Mouse (Mus musculus): ENCODE data around the gene Usp2. TPM values are rescaled to one million over a fixed set of nuclear protein-coding genes. Genes with fewer than 3 reads are reported as not detected.

Usp2 gene
- polyA plus RNA-seq, 1 experiment from 2014 or later, result 8.9 TPM

DNA sequence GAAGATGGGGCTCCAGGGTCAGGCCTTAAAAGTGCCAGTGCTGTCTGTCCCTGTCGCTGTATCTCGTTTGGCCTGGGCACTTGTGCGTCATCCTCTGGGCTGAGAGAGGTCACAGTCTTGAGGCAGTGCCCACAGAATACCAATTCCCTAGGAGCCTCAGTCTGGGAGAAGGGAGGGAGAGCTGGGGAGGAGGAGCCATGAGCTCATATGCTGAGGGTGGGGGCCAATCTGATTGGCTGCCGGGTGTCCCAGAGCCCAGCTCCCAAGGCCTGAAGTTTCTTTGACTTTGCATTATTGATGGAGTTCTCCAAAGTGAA is 5.7 kb downstream of the Usp2 start:
- Histone ChIP-seq H3K27me3 (ENCODE audit: low read depth, poor library complexity, severe bottlenecking) (peaks cover 41% of the 10 kb centered on the region), H3K9me3 (replicated peaks) (no peaks in the 10 kb centered on the region), H3K27ac (no peak overlapping the region; the same call in 1 of the 2 replicates), H3K4me3 (no peak overlapping the region), H3K36me3 (no peaks in the 10 kb centered on the region), H3K4me1 (peaks cover 40% of the 10 kb centered on the region)
- 35% methylated on average over 4 of the region's 4 CpGs for WGBS
- no peak for DNase-seq (ENCODE audit: low spot score)

DNA sequence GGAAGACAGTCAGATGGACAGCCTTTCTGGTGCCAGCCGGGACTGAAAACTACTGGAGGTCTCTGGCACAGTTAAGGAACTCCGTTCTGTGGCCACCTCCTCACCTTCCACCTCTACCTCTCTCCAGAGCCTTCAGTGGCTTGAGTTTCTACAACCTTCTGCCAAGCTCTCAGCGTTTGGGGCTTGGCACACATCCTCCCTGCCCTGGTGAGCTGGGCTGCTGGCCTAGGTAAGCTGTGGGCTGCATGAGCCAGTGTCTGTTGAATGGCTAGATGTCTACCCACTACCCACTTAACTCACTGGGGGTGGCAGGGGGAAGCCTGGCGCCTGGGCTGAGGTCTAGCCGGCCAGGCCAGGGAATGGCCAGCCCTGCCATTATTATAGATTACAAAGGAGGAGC is 6.3 kb downstream of the Usp2 start:
- Histone ChIP-seq H3K36me3 (no peaks in the 10 kb centered on the region), H3K27ac (no peak overlapping the region), H3K9me3 (replicated peaks) (no peaks in the 10 kb centered on the region), H3K4me3 (no peak overlapping the region), H3K4me1 (peaks cover 35% of the 10 kb centered on the region), H3K27me3 (ENCODE audit: low read depth, poor library complexity, severe bottlenecking) (peaks cover 39% of the 10 kb centered on the region)
- WGBS, result 72% methylated on average over 5 of the region's 5 CpGs
- no peak for DNase-seq (ENCODE audit: low spot score)

- no peak overlapping the region for H3K27ac ChIP-seq
- no peaks in the 10 kb centered on the region for H3K9me3 ChIP-seq (replicated peaks)
- H3K4me3 ChIP-seq, result no peak overlapping the region
- no peaks in the 10 kb centered on the region for H3K36me3 ChIP-seq
- 56% methylated on average over 9 of the region's 9 CpGs for WGBS
- no peak for DNase-seq (ENCODE audit: low spot score)
- peaks cover 38% of the 10 kb centered on the region for H3K4me1 ChIP-seq
- H3K27me3 ChIP-seq (ENCODE audit: low read depth, poor library complexity, severe bottlenecking), result peaks cover 49% of the 10 kb centered on the region
These were observed 7.8 kb downstream of the Usp2 start for GRCm38 (mm10) chr9:44074395-44075275.

DNA sequence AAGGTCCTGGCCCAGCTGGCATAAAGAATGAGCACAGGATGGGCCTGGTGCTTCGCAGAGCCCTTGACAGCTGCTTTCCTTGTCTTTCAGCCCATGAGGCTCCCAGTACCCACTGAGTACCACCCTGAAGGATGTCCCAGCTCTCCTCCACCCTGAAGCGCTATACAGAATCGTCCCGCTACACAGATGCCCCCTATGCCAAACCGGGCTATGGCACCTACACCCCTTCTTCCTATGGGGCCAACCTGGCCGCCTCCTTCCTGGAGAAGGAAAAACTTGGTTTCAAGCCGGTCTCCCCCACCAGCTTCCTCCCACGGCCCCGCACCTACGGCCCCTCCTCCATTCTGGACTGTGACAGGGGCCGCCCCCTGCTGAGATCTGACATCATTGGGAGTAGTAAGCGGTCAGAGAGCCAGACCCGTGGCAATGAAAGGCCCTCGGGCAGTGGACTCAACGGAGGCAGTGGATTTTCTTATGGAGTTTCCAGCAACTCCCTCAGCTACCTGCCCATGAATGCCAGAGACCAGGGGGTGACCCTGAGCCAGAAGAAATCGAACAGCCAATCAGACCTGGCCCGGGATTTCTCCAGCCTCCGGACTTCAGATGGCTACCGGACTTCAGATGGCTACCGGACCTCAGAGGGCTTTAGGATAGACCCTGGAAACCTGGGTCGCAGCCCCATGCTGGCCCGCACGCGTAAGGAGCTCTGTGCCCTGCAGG is 8.6 kb downstream of the Usp2 start:
- peaks cover 48% of the 10 kb centered on the region for H3K27me3 ChIP-seq (ENCODE audit: low read depth, poor library complexity, severe bottlenecking)
- peaks cover 44% of the 10 kb centered on the region for H3K4me1 ChIP-seq
- H3K36me3 ChIP-seq, result no peaks in the 10 kb centered on the region
- DNase-seq (ENCODE audit: low spot score), result no peak
- H3K4me3 ChIP-seq, result no peak overlapping the region
- 75% methylated on average over 24 of the region's 24 CpGs for WGBS
- H3K9me3 ChIP-seq (replicated peaks), result no peaks in the 10 kb centered on the region
- H3K27ac ChIP-seq, result no peak overlapping the region

GRCm38 (mm10) chr9:44075996-44076763 is 9.4 kb downstream of the Usp2 start:
- WGBS, result 66% methylated on average over 16 of the region's 16 CpGs
- Histone ChIP-seq H3K9me3 (replicated peaks) (no peaks in the 10 kb centered on the region), H3K4me3 (no peak overlapping the region), H3K36me3 (no peaks in the 10 kb centered on the region), H3K27ac (no peak overlapping the region), H3K27me3 (ENCODE audit: low read depth, poor library complexity, severe bottlenecking) (peaks cover 50% of the 10 kb centered on the region), H3K4me1 (peaks cover 42% of the 10 kb centered on the region)
- peak; percentile 30 for DNase-seq (ENCODE audit: low spot score)

- Histone ChIP-seq H3K27ac (no peak overlapping the region), H3K4me1 (peaks cover 43% of the 10 kb centered on the region), H3K4me3 (no peak overlapping the region), H3K36me3 (no peaks in the 10 kb centered on the region), H3K9me3 (replicated peaks) (no peaks in the 10 kb centered on the region), H3K27me3 (ENCODE audit: low read depth, poor library complexity, severe bottlenecking) (peaks cover 51% of the 10 kb centered on the region)
- peak; percentile 47 for DNase-seq (ENCODE audit: low spot score)
- 12% methylated on average over 5 of the region's 5 CpGs for WGBS
These were observed 9.9 kb downstream of the Usp2 start for GRCm38 (mm10) chr9:44076764-44077120.

GRCm38 (mm10) chr9:44077266-44077910 is 10.6 kb downstream of the Usp2 start:
- peaks cover 41% of the 10 kb centered on the region for H3K4me1 ChIP-seq
- H3K27ac ChIP-seq, result no peak overlapping the region
- H3K4me3 ChIP-seq, result no peak overlapping the region
- H3K27me3 ChIP-seq (ENCODE audit: low read depth, poor library complexity, severe bottlenecking), result peaks cover 56% of the 10 kb centered on the region
- H3K9me3 ChIP-seq (replicated peaks), result no peaks in the 10 kb centered on the region
- DNase-seq (ENCODE audit: low spot score), result no peak
- WGBS, result 81% methylated on average over 11 of the region's 11 CpGs
- H3K36me3 ChIP-seq, result no peaks in the 10 kb centered on the region

GRCm38 (mm10) chr9:44078136-44078797 is 11.4 kb downstream of the Usp2 start:
- peaks cover 33% of the 10 kb centered on the region for H3K4me1 ChIP-seq
- H3K36me3 ChIP-seq, result no peaks in the 10 kb centered on the region
- no peaks in the 10 kb centered on the region for H3K9me3 ChIP-seq (replicated peaks)
- no peak overlapping the region for H3K27ac ChIP-seq
- H3K27me3 ChIP-seq (ENCODE audit: low read depth, poor library complexity, severe bottlenecking), result peaks cover 61% of the 10 kb centered on the region
- no peak for DNase-seq (ENCODE audit: low spot score)
- no peak overlapping the region for H3K4me3 ChIP-seq
- WGBS, result 83% methylated on average over 10 of the region's 10 CpGs

- H3K4me3 ChIP-seq, result no peak overlapping the region
- H3K27ac ChIP-seq, result peak overlapping the region; percentile 7; the same call in 1 of the 2 replicates
- peaks cover 42% of the 10 kb centered on the region for H3K4me1 ChIP-seq
- H3K27me3 ChIP-seq (ENCODE audit: low read depth, poor library complexity, severe bottlenecking), result peaks cover 69% of the 10 kb centered on the region
- no peaks in the 10 kb centered on the region for H3K36me3 ChIP-seq
- 52% methylated on average over 16 of the region's 16 CpGs for WGBS
- no peak for DNase-seq (ENCODE audit: low spot score)
- H3K9me3 ChIP-seq (replicated peaks), result no peaks in the 10 kb centered on the region
These were observed 12.3 kb downstream of the Usp2 start for GRCm38 (mm10) chr9:44078955-44079756.

DNA sequence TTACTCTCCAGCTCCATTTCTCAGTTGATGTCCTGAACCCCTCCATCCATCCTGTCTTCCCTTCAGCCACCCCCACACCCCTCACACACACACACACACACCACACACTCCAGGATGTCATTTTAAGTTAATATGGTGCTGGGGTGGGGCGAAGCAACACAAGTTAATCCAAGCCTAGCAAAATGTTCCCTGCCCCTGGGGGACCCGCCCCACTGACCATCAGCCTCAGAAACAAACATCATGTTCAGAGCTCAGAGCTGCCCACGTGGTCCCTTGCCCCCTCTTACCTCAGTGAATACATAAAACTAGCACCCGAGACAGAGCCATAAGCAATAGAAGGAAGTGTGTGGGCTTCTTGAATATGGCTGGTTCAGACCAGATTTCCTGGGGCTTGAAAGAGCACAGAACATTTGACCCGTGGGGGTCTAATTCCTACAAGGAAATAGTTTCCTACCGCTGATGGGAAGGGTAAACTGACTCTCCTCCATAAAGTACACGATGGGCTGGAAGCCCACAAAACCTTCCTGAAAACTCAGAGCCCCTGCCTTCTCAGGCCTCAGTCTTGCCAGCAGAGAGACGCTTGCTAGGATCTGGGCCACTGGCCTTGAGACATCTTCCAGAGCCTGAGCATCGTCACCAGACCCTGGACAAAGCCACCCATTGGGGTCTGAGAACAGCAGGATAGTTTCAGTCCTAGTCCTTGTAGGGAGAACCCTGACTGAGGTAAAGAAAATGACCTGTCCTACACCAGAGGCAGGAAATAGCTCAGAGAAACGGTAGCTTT is 13.4 kb downstream of the Usp2 start:
- WGBS, result 82% methylated on average over 10 of the region's 10 CpGs
- peaks cover 75% of the 10 kb centered on the region for H3K27me3 ChIP-seq (ENCODE audit: low read depth, poor library complexity, severe bottlenecking)
- no peak overlapping the region for H3K4me3 ChIP-seq
- H3K27ac ChIP-seq, result no peak overlapping the region
- H3K36me3 ChIP-seq, result no peaks in the 10 kb centered on the region
- no peaks in the 10 kb centered on the region for H3K9me3 ChIP-seq (replicated peaks)
- peaks cover 52% of the 10 kb centered on the region for H3K4me1 ChIP-seq
- no peak for DNase-seq (ENCODE audit: low spot score)

- no peak overlapping the region for H3K4me3 ChIP-seq
- peaks cover 60% of the 10 kb centered on the region for H3K4me1 ChIP-seq
- no peak for DNase-seq (ENCODE audit: low spot score)
- H3K36me3 ChIP-seq, result no peaks in the 10 kb centered on the region
- H3K27ac ChIP-seq, result no peak overlapping the region
- H3K9me3 ChIP-seq (replicated peaks), result no peaks in the 10 kb centered on the region
- 83% methylated on average over 5 of the region's 5 CpGs for WGBS
- H3K27me3 ChIP-seq (ENCODE audit: low read depth, poor library complexity, severe bottlenecking), result peaks cover 75% of the 10 kb centered on the region
These were observed 14.1 kb downstream of the Usp2 start for GRCm38 (mm10) chr9:44080953-44081352.
